Comparison of ENCODE assay signal across 8 mouse cellular contexts in the genomic region with DNA sequence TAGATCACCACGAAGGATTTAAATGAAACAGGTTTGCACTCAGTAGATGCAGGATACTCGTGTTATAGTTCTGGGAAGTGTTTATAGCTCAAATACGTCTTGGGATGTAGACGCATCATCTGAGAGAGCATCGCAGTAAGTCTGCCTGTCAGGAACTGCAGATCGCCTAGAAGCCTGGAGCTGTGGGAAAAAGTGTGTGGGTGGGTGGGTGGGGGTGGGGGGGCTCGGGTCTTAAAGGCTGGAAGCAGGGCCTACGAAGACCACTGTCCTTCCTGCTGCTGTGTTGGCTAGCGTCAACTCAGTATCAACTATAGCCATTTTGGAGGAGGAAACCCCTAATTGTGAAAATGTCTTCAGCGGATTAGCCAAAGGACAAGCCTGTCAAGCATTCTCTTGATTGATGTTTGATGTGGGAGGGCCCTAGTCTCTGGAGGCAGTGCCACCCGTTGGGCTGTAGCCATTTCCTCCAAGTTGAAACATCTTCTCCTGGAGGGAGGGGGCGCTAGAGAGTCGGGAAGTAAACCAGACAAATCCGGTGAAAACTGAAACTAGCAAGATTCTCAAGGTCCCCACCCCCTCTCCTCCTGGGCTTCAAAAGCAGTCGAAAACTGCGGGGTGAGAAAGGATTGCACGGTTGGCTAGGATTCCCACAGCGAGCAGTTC. TPM values are rescaled to one million over a fixed set of nuclear protein-coding genes. Genes with fewer than 3 reads are reported as not detected.
DNase-seq lines count a peak whose midpoint lies in the region; ATAC-seq and TF ChIP-seq lines count a peak whose summit lies in the region.

Gene Msl3l2 (plus strand): TSS at position 585 of the 663 bp plus-strand sequence.

- H3K4me1 ChIP-seq in hindbrain, embryonic 16.5 days (ENCODE audit: control insufficient read depth, insufficient read depth, low read depth, low read length): no peaks in the 10 kb centered on the region

- peak within 1 kb of the TSS; percentile 42 for H3K4me2 ChIP-seq in hindbrain, embryonic 16.5 days (ENCODE audit: low read length)

- no peaks in the 10 kb centered on the region for H3K27me3 ChIP-seq in hindbrain, embryonic 16.5 days (replicated peaks; ENCODE audit: control insufficient read depth, insufficient read depth, low read length)

- intact Hi-C loops in gastrocnemius, adult 2 months (cut with DNase I): loop anchor here (5.0 kb wide), 1 partner anchor 121 kb away; the partner anchor contains the start of gene Tbc1d32

- peak within 1 kb of the TSS; percentile 21; the same call in 1 of the 2 replicates for H3K9ac ChIP-seq in hindbrain, embryonic 16.5 days (ENCODE audit: low read depth, low read length)

- WGBS in hindbrain, embryonic 16.5 days: 31% methylated on average over 18 of the region's 18 CpGs

- peak; percentile 95 for ATAC-seq in activated CD4-positive, CD25-positive, alpha-beta regulatory T cell, adult 4 months
- peak; percentile 81; the same call in 1 of the 2 replicates for ATAC-seq in hindbrain, embryonic 16.5 days

- peak within 1 kb of the TSS; percentile 82 for H3K27ac ChIP-seq in gastrocnemius, adult 2 months
- no peak within 1 kb of the TSS for H3K27ac ChIP-seq in hindbrain, embryonic 16.5 days (ENCODE audit: low read depth, low read length)

- H3K9me3 ChIP-seq in hindbrain, embryonic 16.5 days (ENCODE audit: control insufficient read depth, low read length): no peaks in the 10 kb centered on the region

- peak within 1 kb of the TSS; percentile 77 for H3K4me3 ChIP-seq in gastrocnemius, adult 2 months
- peak within 1 kb of the TSS; percentile 22 for H3K4me3 ChIP-seq in hindbrain, embryonic 16.5 days (ENCODE audit: low read length)

- no peaks in the 10 kb centered on the region for H3K36me3 ChIP-seq in hindbrain, embryonic 16.5 days (ENCODE audit: control insufficient read depth, insufficient read depth, low read length)

- peak; percentile 82 for TF ChIP-seq CTCF in gastrocnemius, adult 2 months (IDR thresholded peaks at IDR 0.05)

- peak; percentile 63 to 83 for DNase-seq in cerebellum, postnatal 4 days (ENCODE audit: low spot score in 2 of 2)
- DNase-seq in gastrocnemius, adult 2 months: peak; percentile 83
- peak; percentile 92 for DNase-seq in left cerebral cortex, adult 11 months (ENCODE audit: low spot score)
- peak; percentile 97 for DNase-seq in lung, postnatal 36 days
- peak; percentile 86 for DNase-seq in retina, postnatal 1 day
- DNase-seq in thymus, postnatal 4 days: peak; percentile 93

RNA-seq across cellular contexts. Expression of gene Msl3l2, which starts in this region (rescaled TPM):
- polyA plus RNA-seq in activated CD4-positive, CD25-positive, alpha-beta regulatory T cell, adult 4 months (2017; shearing (Covaris generic)): 1 to 10 TPM; 2.0 to 2.1 TPM
- total RNA-seq in gastrocnemius, adult 2 months (2021): 1 to 10 TPM in 1 of 2 experiments, under 1 TPM in 1; 0.84 to 1.5 TPM
- 9.8 and 10.7 TPM in 2 replicates for polyA plus RNA-seq in hindbrain, embryonic 16.5 days (2015; fragmentation: Nextera tagmentation; extraction: Ambion mirVana)
